Mouse (Mus musculus) cerebellum, adult 2 months (tissue): ENCODE results near the gene Ism1.

Experiments
- CTCF ChIP-seq: fragments of 200-500 bp; IDR thresholded peaks from 2 replicates; pipeline ENCODE4 v1.5.1; 2011; ENCODE audit warnings: low read depth, mild to moderate bottlenecking, control low read depth, low read length, moderate library complexity, borderline replicate concordance; ENCODE audit not compliant: insufficient read depth
- POLR2A ChIP-seq: fragments of 200-500 bp; IDR thresholded peaks from 2 replicates; pipeline ENCODE4 v1.6.1; 2011; ENCODE audit warnings: low read length, control low read depth, borderline replicate concordance; ENCODE audit not compliant: insufficient read depth

DNA sequence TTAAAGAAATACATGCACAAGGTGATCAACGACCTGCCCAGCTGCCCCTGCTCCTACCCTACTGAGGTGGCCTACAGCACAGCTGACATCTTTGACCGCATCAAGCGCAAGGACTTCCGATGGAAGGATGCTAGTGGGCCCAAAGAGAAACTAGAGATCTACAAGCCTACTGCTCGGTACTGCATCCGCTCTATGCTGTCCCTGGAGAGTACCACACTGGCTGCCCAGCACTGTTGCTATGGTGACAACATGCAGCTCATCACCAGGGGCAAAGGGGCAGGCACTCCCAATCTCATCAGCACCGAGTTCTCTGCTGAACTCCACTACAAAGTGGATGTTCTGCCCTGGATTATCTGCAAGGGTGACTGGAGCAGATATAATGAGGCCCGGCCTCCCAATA is 79.0 kb downstream of the Ism1 start:
- TF ChIP-seq CTCF (no peak), POLR2A (no peak)
